Mouse (Mus musculus) E14TG2a.4 (cell line): ENCODE results near the gene Sema3f.

Source experiments
- CTCF ChIP-seq: conservative IDR thresholded peaks from 2 replicates; pipeline ENCODE4 v1.5.1; 2014; ENCODE audit warnings: low read length
- POU5F1 ChIP-seq: IDR thresholded peaks from 2 replicates; pipeline ENCODE4 v1.6.1; 2014; ENCODE audit warnings: low read length, borderline replicate concordance

DNA sequence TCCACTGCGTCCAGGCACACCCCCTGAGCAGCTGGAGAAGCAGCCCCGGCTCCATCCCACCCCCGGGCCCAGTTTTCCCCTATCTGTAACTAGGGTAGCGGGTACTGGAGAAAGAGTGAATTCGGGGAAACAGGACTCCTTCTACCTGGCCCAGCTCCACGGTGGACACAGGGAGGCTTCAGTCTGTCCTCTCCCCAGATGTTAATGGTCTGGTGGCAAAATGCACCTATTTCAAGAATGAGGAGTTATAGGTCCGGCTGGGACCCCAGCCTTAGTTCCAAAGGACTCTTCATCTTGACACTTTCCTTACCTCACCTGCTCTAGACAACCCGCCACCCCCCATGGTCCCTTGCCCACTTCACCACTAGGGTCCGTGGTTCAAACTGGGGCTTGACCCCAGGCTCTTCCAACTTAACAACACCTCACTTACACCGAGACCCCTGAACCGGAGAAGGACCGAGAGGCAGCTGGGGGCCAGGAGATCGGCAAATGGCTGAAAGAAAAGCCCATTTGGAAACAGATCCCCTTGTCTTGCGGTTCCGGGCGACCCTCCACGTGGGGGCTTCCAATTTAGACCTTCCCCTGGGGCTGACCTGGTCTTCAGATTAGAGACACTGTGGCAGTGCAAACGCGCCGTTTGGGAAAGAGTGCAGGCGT lies 1.7 kb downstream of the Sema3f start:
- no peak for TF ChIP-seq CTCF
- TF ChIP-seq POU5F1: no peak
